Mouse (Mus musculus): ENCODE data around the gene Itga9.

Gene Itga9

GRCm38 (mm10) chr9:118607701-118608401 lies 1.4 kb downstream of the Itga9 start:
- peak in 1 of 2 experiments; percentile 21 for DNase-seq

GRCm38 (mm10) chr9:118608556-118608955 lies 2.1 kb downstream of the Itga9 start:
- DNase-seq, result no peak

- DNase-seq, result peak; percentile 32 to 77
Measured at GRCm38 (mm10) chr9:118610060-118610459, 3.6 kb downstream of the Itga9 start.

- DNase-seq, result peak; percentile 72 to 75
Measured at GRCm38 (mm10) chr9:118611111-118611541, 4.6 kb downstream of the Itga9 start.

- DNase-seq, result peak in 1 of 2 experiments; percentile 51
Measured at GRCm38 (mm10) chr9:118611958-118612581, 5.6 kb downstream of the Itga9 start.

GRCm38 (mm10) chr9:118617237-118617636 lies 10.7 kb downstream of the Itga9 start:
- DNase-seq, result no peak

- DNase-seq, result peak; percentile 52 to 57
Measured at GRCm38 (mm10) chr9:118618732-118619250, 12.3 kb downstream of the Itga9 start.

GRCm38 (mm10) chr9:118620807-118621206 lies 14.3 kb downstream of the Itga9 start:
- no peak for DNase-seq

GRCm38 (mm10) chr9:118621691-118622090 lies 15.2 kb downstream of the Itga9 start:
- DNase-seq, result no peak

- peak; percentile 83 to 90 for DNase-seq
Measured at GRCm38 (mm10) chr9:118622376-118623166, 16.1 kb downstream of the Itga9 start.

GRCm38 (mm10) chr9:118623483-118623882 lies 17.0 kb downstream of the Itga9 start:
- DNase-seq, result no peak

GRCm38 (mm10) chr9:118624146-118624545 lies 17.7 kb downstream of the Itga9 start:
- DNase-seq, result no peak

GRCm38 (mm10) chr9:118629763-118630379 lies 23.4 kb downstream of the Itga9 start:
- DNase-seq, result peak; percentile 56 to 64

GRCm38 (mm10) chr9:118631775-118632757 lies 25.6 kb downstream of the Itga9 start:
- DNase-seq, result no peak

- peak; percentile 35 to 68 for DNase-seq
Measured at GRCm38 (mm10) chr9:118632758-118633143, 26.3 kb downstream of the Itga9 start.

GRCm38 (mm10) chr9:118638642-118639210 lies 32.2 kb downstream of the Itga9 start:
- DNase-seq, result no peak

GRCm38 (mm10) chr9:118645698-118646355 lies 39.3 kb downstream of the Itga9 start:
- DNase-seq, result peak in 1 of 2 experiments; percentile 24

GRCm38 (mm10) chr9:118647495-118647894 lies 41.0 kb downstream of the Itga9 start:
- DNase-seq, result peak in 1 of 2 experiments; percentile 43

- no peak for DNase-seq
Measured at GRCm38 (mm10) chr9:118650976-118651375, 44.5 kb downstream of the Itga9 start.

- peak; percentile 35 to 44 for DNase-seq
Measured at GRCm38 (mm10) chr9:118651939-118652338, 45.4 kb downstream of the Itga9 start.
